ENCODE assay signal across 39 mouse cellular contexts in the genomic region with DNA sequence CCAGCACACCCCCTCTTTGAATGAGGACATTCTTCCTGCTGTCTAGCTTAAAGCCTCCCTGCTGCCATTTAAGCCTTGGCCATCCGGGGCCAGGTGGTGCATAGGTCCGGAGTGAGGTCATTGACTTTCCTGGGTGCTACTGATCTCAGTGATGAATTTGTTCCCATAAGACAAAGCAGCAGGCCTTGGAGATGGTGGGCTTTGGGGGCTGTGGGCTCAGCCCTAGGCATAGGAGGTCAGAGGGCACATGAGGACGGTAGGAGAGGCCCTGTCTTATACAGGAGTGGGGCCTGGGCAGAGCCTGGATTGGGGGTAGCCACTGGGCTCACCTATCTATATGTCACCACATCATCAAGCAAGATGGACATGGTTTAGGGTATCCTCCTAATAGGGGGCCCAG. TPM values are rescaled to one million over a fixed set of nuclear protein-coding genes. Genes with fewer than 3 reads are reported as not detected.
DNase-seq lines count a peak whose midpoint lies in the region; ATAC-seq and TF ChIP-seq lines count a peak whose summit lies in the region.
"Had no signal": no experiment of that assay in that cellular context is flagged by ENCODE, and none has a peak within 500 bp of the region (broad histone marks: within the 10 kb centered on the region; RNA-seq: fewer than 3 reads in every experiment).

No protein-coding gene starts in this region.

- H3K9me3 ChIP-seq in heart, embryonic 16.5 days (replicated peaks; ENCODE audit: control insufficient read depth, low read length), result no peaks in the 10 kb centered on the region
- H3K9me3 ChIP-seq in intestine, postnatal 0 days (ENCODE audit: control insufficient read depth), result no peaks in the 10 kb centered on the region
- H3K9me3 ChIP-seq: hindbrain, embryonic 10.5 days; midbrain, embryonic 13.5 days had no signal

- H3K4me3 ChIP-seq in C2C12 (ENCODE audit: insufficient read depth, poor library complexity, severe bottlenecking), result peak overlapping the region; percentile 31
- H3K4me3 ChIP-seq in heart, embryonic 16.5 days (ENCODE audit: low read length), result peak overlapping the region; percentile 72
- no peak overlapping the region for H3K4me3 ChIP-seq in intestine, postnatal 0 days (ENCODE audit: low read depth, low read length)
- no peak overlapping the region for H3K4me3 ChIP-seq in layer of hippocampus, adult 2 months
- H3K4me3 ChIP-seq: erythroblast, embryonic 14.5 days; hindbrain, embryonic 10.5 days; midbrain, embryonic 13.5 days had no signal

- peaks cover 19% of the 10 kb centered on the region for H3K79me2 ChIP-seq in C2C12 (ENCODE audit: control insufficient read depth, insufficient read depth)

- peak overlapping the region; percentile 89 for H3K4me2 ChIP-seq in heart, embryonic 16.5 days (ENCODE audit: low read depth, low read length)
- peak overlapping the region; percentile 45 for H3K4me2 ChIP-seq in intestine, postnatal 0 days (replicated peaks; ENCODE audit: low read depth)
- H3K4me2 ChIP-seq: midbrain, embryonic 13.5 days had no signal

- DNase-seq in heart, adult 11 months, result peak; percentile 90
- no peak for DNase-seq in heart, postnatal 4 days
- DNase-seq in layer of hippocampus, adult 2 months (ENCODE audit: low spot score in 2 of 2), result no peak
- no peak for DNase-seq in ovary, postnatal 10 days (ENCODE audit: low spot score)
- DNase-seq in right cerebral cortex, postnatal 25 days, result no peak
- DNase-seq: adrenal gland, postnatal 10 days; cerebellum, adult 11 months; cerebellum, adult 9-11 months; embryo, embryonic 11 days; gastrocnemius, postnatal 10 days; kidney, adult 9 months; kidney, postnatal 14 days; liver; lung, adult 2 months; lung, postnatal 10 days; retina, postnatal 1 day; right cerebral cortex, postnatal 14 days had no signal

- H3K9ac ChIP-seq in heart, embryonic 16.5 days (ENCODE audit: low read length), result peak overlapping the region; percentile 93
- H3K9ac ChIP-seq in intestine, postnatal 0 days (ENCODE audit: low read depth, low read length), result no peak overlapping the region
- H3K9ac ChIP-seq: liver, embryonic 14.5 days; midbrain, embryonic 13.5 days had no signal

- H3K79me3 ChIP-seq in C2C12 (ENCODE audit: low read depth), result peaks cover 4% of the 10 kb centered on the region

- TF ChIP-seq CTCF in C2C12 (IDR thresholded peaks at IDR 0.05; ENCODE audit: control insufficient read depth, insufficient read depth, insufficient read length), result no peak
- no peak for TF ChIP-seq CTCF in intestine, postnatal 0 days (IDR thresholded peaks at IDR 0.05; ENCODE audit: low read depth)
- no peak for TF ChIP-seq CTCF in layer of hippocampus, adult 2 months (conservative IDR thresholded peaks at IDR 0.05)

- H3K27ac ChIP-seq in heart, embryonic 16.5 days (ENCODE audit: low read length), result peak overlapping the region; percentile 98
- H3K27ac ChIP-seq in intestine, postnatal 0 days (ENCODE audit: low read depth, low read length), result peak overlapping the region; percentile 90
- no peak overlapping the region for H3K27ac ChIP-seq in layer of hippocampus, adult 2 months
- H3K27ac ChIP-seq: hindbrain, embryonic 10.5 days; liver, embryonic 14.5 days; macrophage; midbrain, embryonic 13.5 days had no signal

- H3ac ChIP-seq in C2C12 (ENCODE audit: control insufficient read depth, insufficient read length, low read depth), result no peak overlapping the region

- H3K27me3 ChIP-seq in C2C12 (ENCODE audit: control insufficient read depth, insufficient read depth, insufficient read length), result no peaks in the 10 kb centered on the region
- H3K27me3 ChIP-seq in heart, embryonic 16.5 days (ENCODE audit: control insufficient read depth, insufficient read depth, low read length), result no peaks in the 10 kb centered on the region
- no peaks in the 10 kb centered on the region for H3K27me3 ChIP-seq in intestine, postnatal 0 days (replicated peaks; ENCODE audit: control insufficient read depth, insufficient read depth, low read length)
- H3K27me3 ChIP-seq: midbrain, embryonic 13.5 days; Patski had no signal

- ATAC-seq in heart, embryonic 16.5 days (replicated peaks; ENCODE audit: extremely low read depth, insufficient read depth, low FRiP score), result no peak
- ATAC-seq in intestine, postnatal 0 days, result no peak
- ATAC-seq: forebrain, embryonic 16.5 days; hindbrain, embryonic 16.5 days; midbrain, embryonic 13.5 days; Patski had no signal

- no peaks in the 10 kb centered on the region for H3K36me3 ChIP-seq in C2C12 (ENCODE audit: control insufficient read depth, insufficient read depth)
- H3K36me3 ChIP-seq in heart, embryonic 16.5 days (ENCODE audit: control insufficient read depth, insufficient read depth), result peaks cover 5% of the 10 kb centered on the region
- no peaks in the 10 kb centered on the region; the same call in 1 of the 2 replicates for H3K36me3 ChIP-seq in intestine, postnatal 0 days (ENCODE audit: control insufficient read depth, insufficient read depth)
- H3K36me3 ChIP-seq: hindbrain, embryonic 10.5 days; midbrain, embryonic 13.5 days had no signal

- WGBS in heart, embryonic 16.5 days, result 44% methylated on average over 3 of the region's 3 CpGs
- 61% methylated on average over 3 of the region's 3 CpGs for WGBS in intestine, postnatal 0 days

- peaks cover 51% of the 10 kb centered on the region for H3K4me1 ChIP-seq in heart, embryonic 16.5 days (ENCODE audit: control insufficient read depth, insufficient read depth, low read length)
- peaks cover 12% of the 10 kb centered on the region for H3K4me1 ChIP-seq in intestine, postnatal 0 days (replicated peaks; ENCODE audit: control insufficient read depth, insufficient read depth, low read length)

TF ChIP-seq in C2C12, 6 proteins besides CTCF, POLR2A, EP300 and RAD21:
- no peak for TF ChIP-seq FOSL1 (IDR thresholded peaks at IDR 0.05; ENCODE audit: insufficient read depth, low read length, poor library complexity, severe bottlenecking)
- TF ChIP-seq USF1 (IDR thresholded peaks at IDR 0.05; ENCODE audit: low read depth), result no peak
- no peak for TF ChIP-seq CEBPB (IDR thresholded peaks at IDR 0.05; ENCODE audit: low read depth)
- no peak for TF ChIP-seq MYOD1 (IDR thresholded peaks at IDR 0.05; ENCODE audit: control insufficient read depth, insufficient read length, low read depth)
- TF ChIP-seq MAX (IDR thresholded peaks at IDR 0.05), result no peak
- TF ChIP-seq MYOG (IDR thresholded peaks at IDR 0.05; ENCODE audit: control insufficient read depth, extremely low read depth, insufficient read length), result no peak

RNA-seq across cellular contexts. Expression of a gene that starts 1.6 kb away (rescaled TPM):
- total RNA-seq in heart, postnatal 4 days (2021), result 100 to 1,000 TPM; 709 to 766 TPM
- polyA plus RNA-seq in C2C12 (2012; fragmentation: generic; extraction: Trizol), result 4.0 TPM
- 356 and 369 TPM in 2 replicates for polyA plus RNA-seq in heart, embryonic 16.5 days (2015; fragmentation: Nextera tagmentation; extraction: Ambion mirVana)
- 15.2 and 16.2 TPM in 2 replicates for polyA plus RNA-seq in intestine, postnatal 0 days (2015; fragmentation: Nextera tagmentation; extraction: Ambion mirVana)
- total RNA-seq in layer of hippocampus, adult 2 months (2021), result 1 to 10 TPM; 3.3 to 4.0 TPM
- total RNA-seq: megakaryocyte-erythroid progenitor cell, adult 5-6 weeks; MEL had no signal
- polyA plus RNA-seq: erythroblast, embryonic 14.5 days; forebrain, embryonic 11.5 days; macrophage had no signal

RNA-seq across cellular contexts. Expression of a gene that starts 13.1 kb away (rescaled TPM):
- 1 to 10 TPM; 2.9 to 4.8 TPM for total RNA-seq in heart, postnatal 4 days (2021)
- polyA plus RNA-seq in C2C12 (2012; fragmentation: generic; extraction: Trizol), result not detected
- 6.8 and 8.5 TPM in 2 replicates for polyA plus RNA-seq in heart, embryonic 16.5 days (2015; fragmentation: Nextera tagmentation; extraction: Ambion mirVana)
- 0.26 and 0.69 TPM in 2 replicates for polyA plus RNA-seq in intestine, postnatal 0 days (2015; fragmentation: Nextera tagmentation; extraction: Ambion mirVana)
- not detected for total RNA-seq in layer of hippocampus, adult 2 months (2021)
- total RNA-seq: adrenal gland, postnatal 10 days; gastrocnemius, postnatal 10 days; layer of hippocampus, postnatal 10 days; left cerebral cortex, adult 18-20 months; left cerebral cortex, postnatal 14 days; megakaryocyte-erythroid progenitor cell, adult 5-6 weeks; MEL had no signal
- polyA plus RNA-seq: erythroblast, embryonic 14.5 days; forebrain, embryonic 16.5 days; gonadal fat pad, adult 2 months; hindbrain, embryonic 10.5 days; hindbrain, embryonic 16.5 days; intestine, embryonic 14.5 days; limb, embryonic 11.5 days; liver, embryonic 14.5 days; lung, adult 2 months; macrophage; neural tube, embryonic 14.5 days; Patski; stomach, embryonic 14.5 days had no signal

Comparison
In these comparisons a context has a peak if more than half of its experiments do, and no peak if none do; other contexts are left out.
1. H3K4me3 ChIP-seq: peak in C2C12 (single experiment) and heart, embryonic 16.5 days (single experiment); none in intestine, postnatal 0 days (single experiment) and layer of hippocampus, adult 2 months (single experiment).
2. RNA of a gene that starts 1.6 kb away (polyA plus RNA-seq): 356 to 369 TPM in heart, embryonic 16.5 days; 15.2 to 16.2 TPM in intestine, postnatal 0 days and 4.0 TPM in C2C12 (single experiment); every median in the first group is over 10 times any median in the second.